Mouse (Mus musculus): ENCODE results near the gene Hoxc10. TPM values are rescaled to one million over a fixed set of nuclear protein-coding genes. Genes with fewer than 3 reads are reported as not detected.

The Hoxc10 gene
- polyA plus RNA-seq, 1 experiment from 2014 or later, result not detected

DNA sequence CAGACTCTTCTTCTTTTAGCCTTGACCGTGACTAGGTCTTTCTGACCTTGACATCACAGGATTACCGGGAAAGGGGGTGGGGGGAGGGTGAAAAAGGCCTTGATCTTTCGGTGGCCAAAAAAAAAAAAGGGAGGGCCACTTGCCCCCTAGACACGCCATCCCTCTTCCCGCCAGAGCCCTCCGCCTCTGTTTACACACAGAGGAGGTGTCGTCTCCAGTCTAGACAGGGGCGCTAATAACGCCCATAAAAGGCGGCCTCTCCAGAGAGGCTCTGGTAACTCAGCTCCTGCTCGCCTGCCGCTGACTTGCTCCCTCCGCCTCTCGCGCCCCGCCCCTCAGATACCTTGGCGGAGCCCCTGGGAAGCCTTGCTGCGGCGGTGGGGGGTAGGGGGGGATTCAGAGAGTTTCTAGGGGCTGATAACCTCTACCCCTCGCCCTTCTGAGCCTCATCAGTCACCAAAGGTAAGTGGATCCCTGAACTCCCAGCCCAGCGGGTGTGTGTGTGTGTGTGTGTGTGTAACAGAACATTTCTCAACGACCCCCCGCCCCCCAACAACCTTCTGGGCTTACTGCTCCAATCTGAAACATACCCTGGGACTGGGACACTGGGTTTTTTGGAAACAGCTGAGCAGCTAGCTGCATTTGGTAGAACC, 34.8 kb upstream of the Hoxc10 start:
- H3K9me3 ChIP-seq (replicated peaks), result no peaks in the 10 kb centered on the region
- peaks cover 7% of the 10 kb centered on the region; the same call in 1 of the 2 replicates for H3K4me1 ChIP-seq (replicated peaks)
- no peaks in the 10 kb centered on the region for H3K36me3 ChIP-seq
- no peak for ATAC-seq (replicated peaks; ENCODE audit: insufficient number of reproducible peaks, insufficient read depth, low FRiP score, low read depth)
- no peak overlapping the region for H3K9ac ChIP-seq
- no peak overlapping the region for H3K4me3 ChIP-seq
- peaks cover 100% of the 10 kb centered on the region for H3K27me3 ChIP-seq
- no peak overlapping the region for H3K27ac ChIP-seq
- no peak overlapping the region for H3K4me2 ChIP-seq
- 1% methylated on average over 23 of the region's 23 CpGs for WGBS

DNA sequence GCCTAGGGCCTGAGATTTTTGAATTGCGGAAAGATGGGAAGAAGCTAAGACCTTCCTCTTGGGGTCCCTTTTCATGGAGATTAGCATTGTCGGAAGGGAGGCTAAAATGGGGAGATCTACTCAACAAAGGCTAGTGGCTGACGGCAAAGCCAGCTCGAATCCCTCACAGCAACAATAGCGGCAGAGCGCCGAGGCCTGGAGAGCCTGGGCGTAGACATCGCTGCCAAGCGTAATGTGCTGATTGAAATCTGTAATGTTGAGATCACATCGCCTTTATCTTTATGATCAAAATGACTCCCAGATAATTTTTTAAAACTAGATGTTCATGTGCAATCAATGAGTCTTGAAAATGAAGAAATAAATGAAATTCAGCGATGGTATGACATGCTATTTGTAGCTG, 32.2 kb upstream of the Hoxc10 start:
- no peak for ATAC-seq (replicated peaks; ENCODE audit: insufficient number of reproducible peaks, insufficient read depth, low FRiP score, low read depth)
- H3K4me2 ChIP-seq, result no peak overlapping the region
- no peak overlapping the region for H3K9ac ChIP-seq
- WGBS, result 6% methylated on average over 12 of the region's 12 CpGs
- no peak overlapping the region for H3K4me3 ChIP-seq
- peaks cover 100% of the 10 kb centered on the region for H3K27me3 ChIP-seq
- no peaks in the 10 kb centered on the region for H3K36me3 ChIP-seq
- peaks cover 10% of the 10 kb centered on the region; the same call in 1 of the 2 replicates for H3K4me1 ChIP-seq (replicated peaks)
- no peaks in the 10 kb centered on the region for H3K9me3 ChIP-seq (replicated peaks)
- H3K27ac ChIP-seq, result no peak overlapping the region

DNA sequence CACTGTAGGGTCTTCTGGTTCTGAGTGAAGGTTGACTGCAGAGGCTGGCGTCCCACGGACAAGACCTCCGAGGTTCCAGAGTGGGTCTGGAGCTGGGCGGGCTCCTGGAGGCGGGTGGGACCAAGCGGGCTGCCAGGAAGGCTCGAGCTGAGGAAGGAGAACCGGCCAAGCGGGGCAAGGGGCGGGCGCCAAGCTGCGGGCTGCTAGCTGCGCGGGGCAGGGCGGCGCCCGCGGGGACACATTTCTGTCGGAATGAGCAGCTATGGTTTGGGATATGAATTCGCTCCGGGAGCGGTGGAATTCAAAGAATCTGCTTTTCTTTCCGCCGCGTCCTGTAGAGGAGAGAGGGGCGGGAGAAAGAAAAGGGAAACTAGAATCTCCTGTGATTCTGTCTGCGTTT, 31.7 kb upstream of the Hoxc10 start:
- Histone ChIP-seq H3K9ac (no peak overlapping the region), H3K4me2 (peak overlapping the region; percentile 27; the same call in 1 of the 2 replicates), H3K27me3 (peaks cover 100% of the 10 kb centered on the region), H3K27ac (no peak overlapping the region), H3K36me3 (no peaks in the 10 kb centered on the region), H3K9me3 (replicated peaks) (no peaks in the 10 kb centered on the region), H3K4me3 (0 out of 2 replicates have a peak overlapping the region, but pooled peaks have one; percentile 12), H3K4me1 (replicated peaks) (peaks cover 10% of the 10 kb centered on the region; the same call in 1 of the 2 replicates)
- WGBS, result under 1% methylated on average over 27 of the region's 27 CpGs
- no peak for ATAC-seq (replicated peaks; ENCODE audit: insufficient number of reproducible peaks, insufficient read depth, low FRiP score, low read depth)

GRCm38 (mm10) chr15:102936279-102936972, 30.2 kb upstream of the Hoxc10 start, which contains the start of gene Hoxc12:
TSS of gene Hoxc12 (plus strand) at chr15:102936757.
- H3K4me2 ChIP-seq, result no peak within 1 kb of the TSS
- no peaks in the 10 kb centered on the region for H3K36me3 ChIP-seq
- no peaks in the 10 kb centered on the region for H3K9me3 ChIP-seq (replicated peaks)
- no peak for ATAC-seq (replicated peaks; ENCODE audit: insufficient number of reproducible peaks, insufficient read depth, low FRiP score, low read depth)
- 0 out of 2 replicates have a peak within 1 kb of the TSS, but pooled peaks have one; percentile 10 for H3K4me3 ChIP-seq
- WGBS, result 1% methylated on average over 31 of the region's 31 CpGs
- H3K9ac ChIP-seq, result no peak within 1 kb of the TSS
- H3K27ac ChIP-seq, result no peak within 1 kb of the TSS
- H3K4me1 ChIP-seq (replicated peaks), result peaks cover 10% of the 10 kb centered on the region; the same call in 1 of the 2 replicates
- H3K27me3 ChIP-seq, result peaks cover 100% of the 10 kb centered on the region

- Histone ChIP-seq H3K36me3 (no peaks in the 10 kb centered on the region), H3K4me1 (replicated peaks) (peaks cover 10% of the 10 kb centered on the region; the same call in 1 of the 2 replicates), H3K4me3 (0 out of 2 replicates have a peak overlapping the region, but pooled peaks have one; percentile 10), H3K27ac (no peak overlapping the region), H3K27me3 (peaks cover 100% of the 10 kb centered on the region), H3K4me2 (no peak overlapping the region), H3K9me3 (replicated peaks) (no peaks in the 10 kb centered on the region), H3K9ac (no peak overlapping the region)
- WGBS, result 2% methylated on average over 50 of the region's 50 CpGs
- no peak for ATAC-seq (replicated peaks; ENCODE audit: insufficient number of reproducible peaks, insufficient read depth, low FRiP score, low read depth)
Measured at GRCm38 (mm10) chr15:102937036-102937666, 29.4 kb upstream of the Hoxc10 start.

DNA sequence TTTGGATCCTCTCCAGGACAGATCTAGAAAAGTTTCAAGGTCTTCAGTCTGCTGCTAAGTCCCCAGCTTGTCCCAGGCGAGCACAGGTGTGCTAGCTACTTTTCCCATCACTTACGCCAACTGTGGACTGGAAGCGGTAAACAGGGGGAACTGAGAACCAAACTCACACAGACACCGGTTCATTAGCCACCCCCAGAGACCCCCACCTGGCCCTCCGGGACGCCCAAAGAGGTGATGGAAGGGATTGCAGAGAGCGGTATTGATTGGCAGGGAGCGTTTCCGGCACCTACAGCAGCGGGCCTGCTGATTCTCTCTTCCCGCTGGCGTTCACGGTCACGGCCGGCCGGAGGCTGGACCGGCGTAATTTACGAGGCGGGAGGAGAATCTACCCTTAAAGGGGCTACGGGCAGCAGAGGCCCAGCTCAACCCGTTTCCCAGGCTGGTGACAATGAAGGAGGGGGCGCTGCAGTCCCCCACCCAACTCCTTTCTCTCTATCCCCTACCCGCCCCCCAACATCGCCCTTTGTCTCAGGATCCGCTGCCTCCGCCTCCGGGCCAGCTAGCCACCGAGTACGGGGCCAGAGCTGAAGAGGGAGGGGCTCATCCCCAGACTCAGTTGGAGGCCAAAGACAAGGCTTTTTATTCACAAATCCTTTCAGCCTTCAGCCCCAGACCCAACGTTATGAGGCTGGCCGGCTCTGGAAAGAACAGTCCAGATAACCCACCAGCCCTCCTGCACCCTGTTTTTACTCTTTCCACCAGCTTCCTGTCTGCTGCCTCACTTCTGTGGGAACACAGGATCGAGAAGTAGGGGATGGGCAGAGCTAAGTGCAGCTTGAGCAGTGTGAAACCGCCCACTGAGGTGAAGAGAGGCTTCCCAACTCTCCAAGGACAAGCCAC, 27.1 kb upstream of the Hoxc10 start:
- Histone ChIP-seq H3K4me1 (replicated peaks) (peaks cover 14% of the 10 kb centered on the region), H3K9me3 (replicated peaks) (no peaks in the 10 kb centered on the region), H3K4me2 (no peak overlapping the region), H3K36me3 (no peaks in the 10 kb centered on the region), H3K9ac (no peak overlapping the region), H3K27me3 (peaks cover 100% of the 10 kb centered on the region), H3K27ac (no peak overlapping the region), H3K4me3 (no peak overlapping the region)
- ATAC-seq (replicated peaks; ENCODE audit: insufficient number of reproducible peaks, insufficient read depth, low FRiP score, low read depth), result no peak
- 1% methylated on average over 34 of the region's 34 CpGs for WGBS

DNA sequence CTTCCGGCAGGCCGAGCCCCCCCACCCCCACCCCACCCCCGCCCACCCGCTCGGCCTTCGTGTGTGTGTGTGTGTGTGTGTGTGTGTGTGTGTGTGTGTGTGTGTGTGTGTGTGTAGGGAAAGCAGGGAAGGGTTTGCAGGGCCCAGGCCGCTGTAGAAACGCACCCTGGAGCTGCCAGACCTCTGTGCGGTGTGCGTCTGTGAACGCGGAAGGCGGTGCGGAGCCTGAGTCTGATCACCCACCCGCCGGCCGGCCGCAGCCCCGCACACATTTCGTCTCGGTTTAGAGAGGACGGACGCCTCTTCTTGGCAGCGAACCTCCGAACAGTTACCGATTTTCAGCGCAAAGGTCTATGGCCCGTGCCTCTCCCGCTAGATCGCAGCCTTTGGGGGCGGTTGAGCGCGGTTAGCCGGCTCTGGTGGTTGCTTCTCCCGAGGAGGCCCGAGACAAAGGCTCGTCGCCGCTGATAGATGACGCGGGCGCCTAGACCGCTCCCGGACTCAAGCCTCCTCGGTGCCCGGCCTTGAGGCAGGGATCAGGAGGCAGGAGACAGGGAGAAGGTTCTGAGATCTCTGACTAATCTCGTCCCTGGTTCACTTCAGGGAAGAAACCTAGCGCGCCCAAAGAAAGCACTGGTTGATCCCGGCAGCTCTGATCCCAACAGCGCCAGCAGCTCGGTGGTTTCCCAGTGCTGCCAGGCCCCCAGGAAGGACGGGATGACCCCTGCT, 23.7 kb upstream of the Hoxc10 start:
- Histone ChIP-seq H3K4me2 (peak overlapping the region; percentile 55), H3K9me3 (replicated peaks) (no peaks in the 10 kb centered on the region), H3K27me3 (peaks cover 100% of the 10 kb centered on the region), H3K36me3 (no peaks in the 10 kb centered on the region), H3K4me3 (peak overlapping the region; percentile 35), H3K27ac (no peak overlapping the region), H3K4me1 (replicated peaks) (peaks cover 5% of the 10 kb centered on the region), H3K9ac (0 out of 2 replicates have a peak overlapping the region, but pooled peaks have one; percentile 15)
- no peak for ATAC-seq (replicated peaks; ENCODE audit: insufficient number of reproducible peaks, insufficient read depth, low FRiP score, low read depth)
- under 1% methylated on average over 49 of the region's 53 CpGs for WGBS

DNA sequence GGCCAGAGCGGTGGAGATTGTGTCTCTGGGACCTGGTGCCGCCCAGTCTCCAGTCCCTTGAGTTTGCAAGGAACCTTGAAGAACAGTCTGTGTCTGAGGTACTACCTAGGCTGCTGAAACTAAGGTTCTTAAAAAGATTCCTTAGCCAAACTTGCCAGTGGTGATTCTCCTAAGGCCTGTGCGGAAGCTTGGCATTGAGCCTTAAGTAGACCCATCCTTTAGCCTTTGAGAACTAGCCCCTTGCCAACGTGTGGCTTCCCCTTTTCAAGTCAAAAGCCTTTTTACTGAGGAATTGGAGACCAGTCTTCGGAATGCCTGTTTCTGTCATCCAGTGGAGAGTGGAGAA, 23.2 kb upstream of the Hoxc10 start:
- Histone ChIP-seq H3K9ac (no peak overlapping the region), H3K27me3 (peaks cover 100% of the 10 kb centered on the region), H3K9me3 (replicated peaks) (no peaks in the 10 kb centered on the region), H3K27ac (no peak overlapping the region), H3K36me3 (no peaks in the 10 kb centered on the region), H3K4me3 (peak overlapping the region; percentile 35; the same call in 1 of the 2 replicates), H3K4me1 (replicated peaks) (peaks cover 5% of the 10 kb centered on the region), H3K4me2 (peak overlapping the region; percentile 55; the same call in 1 of the 2 replicates)
- no peak for ATAC-seq (replicated peaks; ENCODE audit: insufficient number of reproducible peaks, insufficient read depth, low FRiP score, low read depth)
- 4% methylated on average over 5 of the region's 5 CpGs for WGBS

DNA sequence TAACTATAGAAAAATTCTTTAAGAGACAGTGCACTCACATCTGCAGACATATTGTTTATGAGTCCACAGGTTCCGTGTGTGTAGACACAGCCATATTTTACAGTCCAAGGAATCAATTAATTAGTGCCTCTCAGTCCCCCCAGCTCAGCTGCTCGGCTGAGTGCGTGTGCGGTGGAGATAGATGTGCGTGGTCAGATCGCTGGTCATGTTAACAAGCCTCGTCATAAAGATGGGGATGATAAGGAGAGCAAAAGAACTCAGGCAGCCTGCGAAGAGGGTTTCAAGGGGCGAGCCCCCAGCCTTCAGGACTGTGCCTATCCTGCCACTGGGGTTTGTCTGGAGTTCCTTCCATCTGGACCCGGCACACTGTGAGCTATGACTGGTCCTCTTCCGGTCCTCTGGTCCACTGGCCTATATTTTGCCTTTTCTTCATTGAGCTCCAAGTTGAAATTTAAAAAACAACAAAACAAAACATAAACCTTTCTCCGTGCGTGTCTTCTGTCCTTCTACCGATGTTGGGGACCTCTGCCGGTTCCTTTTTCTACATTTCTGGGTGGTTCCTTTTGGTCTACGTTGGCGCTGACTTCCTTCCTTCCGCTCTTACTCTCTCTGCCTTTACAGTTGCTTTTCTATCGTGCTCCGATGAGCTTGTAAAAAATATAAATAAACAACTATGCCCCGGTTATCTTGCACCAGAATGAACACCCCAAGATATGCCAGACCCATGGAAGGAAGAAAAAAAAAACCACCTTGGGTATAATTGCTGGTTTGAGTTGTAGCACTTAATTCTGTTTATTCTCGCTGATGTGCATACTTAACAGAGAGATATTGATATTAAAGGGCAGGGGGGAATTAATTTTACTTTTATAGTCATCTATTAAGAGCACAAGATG, 21.2 kb upstream of the Hoxc10 start:
- WGBS, result 13% methylated on average over 22 of the region's 22 CpGs
- Histone ChIP-seq H3K4me3 (no peak overlapping the region), H3K9ac (no peak overlapping the region), H3K27ac (no peak overlapping the region), H3K4me2 (no peak overlapping the region), H3K27me3 (peaks cover 100% of the 10 kb centered on the region), H3K36me3 (no peaks in the 10 kb centered on the region), H3K4me1 (replicated peaks) (peaks cover 5% of the 10 kb centered on the region), H3K9me3 (replicated peaks) (no peaks in the 10 kb centered on the region)
- ATAC-seq (replicated peaks; ENCODE audit: insufficient number of reproducible peaks, insufficient read depth, low FRiP score, low read depth), result no peak

Data from heart, embryonic 15.5 days (tissue).